Mouse (Mus musculus) liver, postnatal 0 days (tissue): ENCODE measurements at regions not wholly inside any gene's neighbourhood (a gene's known extent, or its start where the extent isn't known, plus 50 kb on each side); places are given as distances from the start of the nearest gene placed in this dataset.
A peak's percentile ranks its signal among the peaks of the same experiment; 100 is the strongest.

Source experiments
- ATAC-seq: fragments of 200-750 bp; cut with Nextera tagmentation; 2 replicates; pipeline ENCODE4 v1.8.0; 2017; ENCODE audit warnings: mild to moderate bottlenecking, moderate library complexity
- DNase-seq: peaks from one replicate; pipeline ENCODE4 v3.0.0-alpha.2; 2016
- H3K27ac ChIP-seq: fragments of 300-500 bp; sonication (generic); 2 replicates; pipeline ENCODE4 v1.5.1; 2014; ENCODE audit warnings: antibody characterized with exemption, moderate library complexity, mild to moderate bottlenecking, low read depth
- H3K27me3 ChIP-seq: fragments of 300-500 bp; sonication (generic); 2 replicates; pipeline ENCODE4 v1.6.1; 2014; ENCODE audit warnings: low read length, control low read depth, mixed read lengths; ENCODE audit not compliant: insufficient read depth
- H3K36me3 ChIP-seq: fragments of 300-500 bp; sonication (generic); replicated peaks from 2 replicates; pipeline ENCODE4 v1.6.1; 2014; ENCODE audit warnings: mild to moderate bottlenecking, control low read depth, low read length, moderate library complexity, mixed read lengths; ENCODE audit not compliant: insufficient read depth
- H3K4me1 ChIP-seq: fragments of 300-500 bp; sonication (generic); 2 replicates; pipeline ENCODE4 v1.6.1; 2014; ENCODE audit warnings: antibody characterized with exemption, mild to moderate bottlenecking, control low read depth; ENCODE audit not compliant: insufficient read depth
- H3K4me2 ChIP-seq: fragments of 300-500 bp; sonication (generic); 2 replicates; pipeline ENCODE4 v1.6.1; 2014; ENCODE audit warnings: low read depth, mild to moderate bottlenecking, low read length, moderate library complexity, mixed read lengths
- H3K4me3 ChIP-seq: fragments of 300-500 bp; sonication (generic); 2 replicates; pipeline ENCODE4 v1.5.1; 2014; ENCODE audit warnings: low read depth, low read length
- H3K9ac ChIP-seq: fragments of 300-500 bp; sonication (generic); replicated peaks from 2 replicates; pipeline ENCODE4 v1.6.1; 2014; ENCODE audit warnings: mild to moderate bottlenecking, moderate library complexity
- H3K9me3 ChIP-seq: fragments of 300-500 bp; sonication (generic); 2 replicates; pipeline ENCODE4 v1.6.1; 2016; ENCODE audit warnings: mild to moderate bottlenecking, control low read depth, low read length, mixed read lengths
- CTCF ChIP-seq: sonication (generic); IDR thresholded peaks from 2 replicates; pipeline ENCODE4 v1.5.1; 2016; ENCODE audit warnings: antibody characterized with exemption, low read depth
- EP300 ChIP-seq: IDR thresholded peaks from 2 replicates; pipeline ENCODE4 v1.6.1; 2016; ENCODE audit warnings: antibody characterized with exemption, low read depth, mild to moderate bottlenecking
- WGBS: fragments of 180-500 bp; shearing (Covaris S2); extraction: QIAGEN DNeasy Blood & Tissue Kit; methylation state at CpG from one replicate; pipeline ENCODE4 v1.1.7; 2014; ENCODE audit not compliant: insufficient replicate concordance; 5-methylcytosine and 5-hydroxymethylcytosine counted together

DNA sequence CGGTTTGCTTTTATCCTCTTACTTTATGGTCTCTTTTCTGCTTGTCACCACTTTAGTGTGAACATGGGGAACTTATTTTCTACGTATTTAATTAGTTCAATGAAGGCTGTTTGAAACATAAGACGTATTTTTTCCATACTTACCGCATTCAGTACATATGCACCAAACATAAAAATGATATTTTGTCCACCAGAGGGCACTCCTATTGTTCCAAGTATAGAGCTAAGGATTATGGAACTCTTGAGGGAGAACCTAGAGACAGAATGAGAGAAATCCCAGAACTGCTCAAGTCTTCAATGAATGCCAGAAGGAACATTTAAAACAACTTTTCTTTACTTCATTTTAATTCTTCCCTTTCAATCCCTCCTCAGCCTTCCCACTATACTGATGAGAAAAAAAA lies 403.4 kb upstream of the Kif18a start:
- no peaks in the 10 kb centered on the region for H3K4me1 ChIP-seq
- no peaks in the 10 kb centered on the region for H3K9me3 ChIP-seq
- 59% methylated on average over 4 of the region's 4 CpGs for WGBS
- DNase-seq = no peak
- no peak overlapping the region for H3K27ac ChIP-seq
- H3K9ac ChIP-seq = no peak overlapping the region
- H3K27me3 ChIP-seq = no peaks in the 10 kb centered on the region
- no peak overlapping the region for H3K4me2 ChIP-seq
- TF ChIP-seq CTCF (peak; percentile 39), EP300 (no peak)
- H3K36me3 ChIP-seq = no peaks in the 10 kb centered on the region
- H3K4me3 ChIP-seq = no peak overlapping the region
- no peak for ATAC-seq

- Histone ChIP-seq H3K4me1 (no peaks in the 10 kb centered on the region), H3K27ac (no peak overlapping the region), H3K9ac (no peak overlapping the region), H3K4me2 (no peak overlapping the region), H3K4me3 (no peak overlapping the region), H3K27me3 (no peaks in the 10 kb centered on the region), H3K9me3 (no peaks in the 10 kb centered on the region), H3K36me3 (no peaks in the 10 kb centered on the region)
- TF ChIP-seq CTCF = no peak
- no peak for TF ChIP-seq EP300
- WGBS = 56% methylated on average over 3 of the region's 3 CpGs
- DNase-seq (no peak), ATAC-seq (no peak)
Measured at GRCm38 (mm10) chr2:108877676-108878075, 402.9 kb upstream of the Kif18a start.

DNA sequence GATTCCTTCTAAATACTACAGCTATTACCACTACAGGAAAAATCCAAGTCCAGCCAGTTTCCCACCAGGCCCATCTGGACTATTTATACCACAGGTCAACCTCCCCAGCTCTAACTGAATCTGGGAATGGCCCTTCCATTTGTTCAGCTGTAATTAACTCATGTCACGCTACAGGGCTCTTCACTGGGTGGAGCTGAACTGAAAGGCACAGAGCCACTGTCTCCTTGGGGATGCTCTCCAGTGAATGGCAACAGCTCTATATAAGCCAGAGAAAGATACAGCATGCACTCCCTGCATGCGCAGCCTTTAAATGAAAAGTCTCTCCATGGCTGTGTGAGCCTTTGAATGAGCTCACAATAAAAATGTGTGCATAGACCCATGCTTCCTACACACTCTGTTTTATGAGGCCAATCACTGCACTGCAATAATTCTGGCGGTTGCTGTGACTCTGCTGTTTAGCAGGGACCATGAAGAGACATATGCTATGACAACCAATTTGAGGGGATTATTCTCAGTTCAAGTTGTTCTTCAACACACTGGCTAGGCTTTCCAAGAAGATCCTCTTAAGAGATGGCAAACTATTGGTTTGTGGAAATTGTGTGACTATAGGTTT lies 376.3 kb upstream of the Kif18a start:
- Histone ChIP-seq H3K4me1 (no peaks in the 10 kb centered on the region), H3K27me3 (no peaks in the 10 kb centered on the region), H3K9ac (no peak overlapping the region), H3K36me3 (no peaks in the 10 kb centered on the region), H3K9me3 (no peaks in the 10 kb centered on the region), H3K4me3 (no peak overlapping the region), H3K4me2 (no peak overlapping the region), H3K27ac (no peak overlapping the region)
- TF ChIP-seq CTCF = no peak
- TF ChIP-seq EP300 = no peak
- DNase-seq (no peak), ATAC-seq (no peak)
- WGBS = 72% methylated on average over 3 of the region's 3 CpGs

DNA sequence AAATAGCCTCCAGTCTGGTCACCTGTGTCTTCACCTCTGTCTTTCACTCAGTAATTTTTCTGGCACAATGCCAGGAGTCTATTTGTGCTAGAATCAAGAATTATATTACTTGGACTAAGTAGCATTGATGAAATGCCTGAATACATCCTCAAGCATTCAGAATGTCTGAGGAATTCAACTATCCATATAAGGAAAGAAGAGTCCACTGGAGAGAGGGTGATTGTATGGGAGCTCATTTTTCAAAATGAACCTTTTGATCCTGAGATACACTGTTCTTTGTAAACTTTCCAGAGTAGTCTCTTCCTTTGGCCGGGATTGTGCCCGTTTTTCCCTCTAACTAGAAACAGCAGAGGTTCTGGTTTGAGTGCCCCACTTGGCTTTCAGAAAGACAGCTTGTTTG lies 367.0 kb upstream of the Kif18a start:
- WGBS = 65% methylated on average over 2 of the region's 2 CpGs
- H3K4me2 ChIP-seq = no peak overlapping the region
- ATAC-seq (no peak), DNase-seq (no peak)
- H3K4me3 ChIP-seq = no peak overlapping the region
- no peaks in the 10 kb centered on the region for H3K36me3 ChIP-seq
- H3K27ac ChIP-seq = no peak overlapping the region
- no peak overlapping the region for H3K9ac ChIP-seq
- no peaks in the 10 kb centered on the region for H3K4me1 ChIP-seq
- TF ChIP-seq EP300 (no peak), CTCF (no peak)
- H3K9me3 ChIP-seq = no peaks in the 10 kb centered on the region; the same call in 1 of the 2 replicates
- H3K27me3 ChIP-seq = no peaks in the 10 kb centered on the region

DNA sequence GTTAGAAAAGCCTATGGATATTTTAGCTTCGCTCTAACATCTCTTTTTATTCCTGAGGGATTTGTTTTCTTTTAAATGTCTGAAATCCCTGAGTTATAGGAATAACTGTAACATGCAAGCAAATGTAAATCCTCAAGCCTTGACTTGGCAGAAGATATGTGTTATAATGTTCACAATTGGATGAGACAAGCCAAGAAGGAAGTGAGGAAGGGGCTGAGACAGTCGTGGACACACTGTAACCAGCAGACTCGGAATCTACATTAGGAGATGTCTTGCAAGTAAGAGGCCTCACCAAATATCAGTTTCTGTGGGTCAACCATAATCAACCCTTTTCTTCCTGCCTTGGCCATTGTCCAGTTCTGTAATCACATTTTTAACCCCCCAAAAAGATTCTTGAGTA lies 366.6 kb upstream of the Kif18a start:
- H3K9ac ChIP-seq = no peak overlapping the region
- H3K9me3 ChIP-seq = no peaks in the 10 kb centered on the region; the same call in 1 of the 2 replicates
- no peaks in the 10 kb centered on the region for H3K27me3 ChIP-seq
- 47% methylated on average over 3 of the region's 3 CpGs for WGBS
- no peak overlapping the region for H3K4me3 ChIP-seq
- TF ChIP-seq CTCF = no peak
- no peak for TF ChIP-seq EP300
- H3K27ac ChIP-seq = no peak overlapping the region
- H3K36me3 ChIP-seq = no peaks in the 10 kb centered on the region
- ATAC-seq (no peak), DNase-seq (no peak)
- H3K4me2 ChIP-seq = no peak overlapping the region
- H3K4me1 ChIP-seq = no peaks in the 10 kb centered on the region

GRCm38 (mm10) chr2:108919500-108920045 lies 361.0 kb upstream of the Kif18a start:
- WGBS = 54% methylated on average over 3 of the region's 3 CpGs
- no peaks in the 10 kb centered on the region; the same call in 1 of the 2 replicates for H3K9me3 ChIP-seq
- H3K4me3 ChIP-seq = no peak overlapping the region
- no peak overlapping the region for H3K27ac ChIP-seq
- H3K4me1 ChIP-seq = no peaks in the 10 kb centered on the region
- H3K36me3 ChIP-seq = no peaks in the 10 kb centered on the region
- H3K27me3 ChIP-seq = no peaks in the 10 kb centered on the region
- DNase-seq (no peak), ATAC-seq (no peak)
- H3K9ac ChIP-seq = no peak overlapping the region
- no peak overlapping the region for H3K4me2 ChIP-seq
- TF ChIP-seq EP300 (no peak), CTCF (no peak)

DNA sequence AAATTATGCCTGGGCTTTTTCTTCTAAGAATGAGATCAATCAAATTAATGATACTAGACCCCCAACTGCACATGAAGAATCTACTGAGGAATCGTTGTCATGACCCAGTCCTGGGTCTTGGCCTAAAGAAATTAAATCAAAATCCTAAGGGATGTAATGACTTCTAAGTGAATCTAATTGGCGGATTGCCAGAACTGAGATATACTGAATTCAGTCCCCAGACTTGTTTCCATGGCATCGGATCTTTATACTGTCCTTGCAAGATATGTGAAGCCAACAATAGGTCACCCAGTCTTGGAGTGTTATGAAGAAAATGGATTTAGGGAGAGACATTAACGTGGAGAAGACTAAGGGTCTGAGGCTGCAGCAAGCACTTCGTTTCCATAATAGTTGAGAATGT lies 360.4 kb upstream of the Kif18a start:
- H3K4me2 ChIP-seq = no peak overlapping the region
- no peaks in the 10 kb centered on the region for H3K4me1 ChIP-seq
- no peaks in the 10 kb centered on the region for H3K27me3 ChIP-seq
- no peak for TF ChIP-seq CTCF
- no peak for TF ChIP-seq EP300
- H3K36me3 ChIP-seq = no peaks in the 10 kb centered on the region
- H3K4me3 ChIP-seq = no peak overlapping the region
- no peak for ATAC-seq
- H3K9ac ChIP-seq = no peak overlapping the region
- no peak for DNase-seq
- 69% methylated on average over 5 of the region's 5 CpGs for WGBS
- no peaks in the 10 kb centered on the region; the same call in 1 of the 2 replicates for H3K9me3 ChIP-seq
- no peak overlapping the region for H3K27ac ChIP-seq
